8 mouse cellular contexts compared by ENCODE assay signal in genomic region chr11:59839008-59839458, GRCm38 (mm10). TPM values are rescaled to one million over a fixed set of nuclear protein-coding genes. Genes with fewer than 3 reads are reported as not detected.
A peak's percentile ranks its signal among the peaks of the same experiment; 100 is the strongest.
DNase-seq lines count a peak whose midpoint lies in the region; ATAC-seq lines count a peak whose summit lies in the region.

TSS of gene Nt5m (plus strand) at chr11:59839447.

- peak within 1 kb of the TSS; percentile 64 for H3K4me2 ChIP-seq in embryonic facial prominence, embryonic 11.5 days (ENCODE audit: low read depth, low read length)
- peak within 1 kb of the TSS; percentile 71 for H3K4me2 ChIP-seq in midbrain, embryonic 12.5 days (replicated peaks)

- peak within 1 kb of the TSS; percentile 92 for H3K27ac ChIP-seq in embryonic facial prominence, embryonic 11.5 days (replicated peaks; ENCODE audit: low read depth, low read length)
- H3K27ac ChIP-seq in limb, embryonic 10.5 days: peak within 1 kb of the TSS; percentile 98
- peak within 1 kb of the TSS; percentile 92 for H3K27ac ChIP-seq in midbrain, embryonic 12.5 days (replicated peaks)

- peak within 1 kb of the TSS; percentile 93 for H3K9ac ChIP-seq in embryonic facial prominence, embryonic 11.5 days (replicated peaks; ENCODE audit: low read length)
- peak within 1 kb of the TSS; percentile 75 for H3K9ac ChIP-seq in midbrain, embryonic 12.5 days (replicated peaks)

- ATAC-seq in embryonic facial prominence, embryonic 11.5 days (replicated peaks; ENCODE audit: insufficient number of reproducible peaks, low FRiP score, low TSS enrichment, low read depth): peak; percentile 94
- ATAC-seq in midbrain, embryonic 12.5 days (ENCODE audit: low FRiP score, low read depth): peak; percentile 96

- DNase-seq in 3134 (ENCODE audit: extremely low read depth, insufficient read length, low spot score): peak; percentile 89
- DNase-seq in adrenal gland, postnatal 25 days: peak; percentile 94
- DNase-seq in embryonic facial prominence, embryonic 11.5 days (ENCODE audit: low spot score): peak; percentile 96
- peak; percentile 100 for DNase-seq in heart, adult 11 months
- DNase-seq in kidney, adult 18-20 months: peak; percentile 94
- peak; percentile 96 for DNase-seq in limb, embryonic 10.5 days (ENCODE audit: low spot score)
- DNase-seq in skeletal muscle tissue, adult 2 months (ENCODE audit: low read depth, low spot score): peak; percentile 95

- no peaks in the 10 kb centered on the region for H3K27me3 ChIP-seq in embryonic facial prominence, embryonic 11.5 days (ENCODE audit: control insufficient read depth, insufficient read depth, low read length)
- no peaks in the 10 kb centered on the region for H3K27me3 ChIP-seq in limb, embryonic 10.5 days (ENCODE audit: low read depth, poor library complexity, severe bottlenecking)
- no peaks in the 10 kb centered on the region for H3K27me3 ChIP-seq in midbrain, embryonic 12.5 days

- H3K4me3 ChIP-seq in embryonic facial prominence, embryonic 11.5 days (ENCODE audit: low read depth, low read length): peak within 1 kb of the TSS; percentile 84
- H3K4me3 ChIP-seq in limb, embryonic 10.5 days: peak within 1 kb of the TSS; percentile 98
- H3K4me3 ChIP-seq in midbrain, embryonic 12.5 days: peak within 1 kb of the TSS; percentile 72

- no peaks in the 10 kb centered on the region for H3K9me3 ChIP-seq in embryonic facial prominence, embryonic 11.5 days (replicated peaks; ENCODE audit: control insufficient read depth, low read length)
- H3K9me3 ChIP-seq in limb, embryonic 10.5 days (replicated peaks): no peaks in the 10 kb centered on the region
- no peaks in the 10 kb centered on the region for H3K9me3 ChIP-seq in midbrain, embryonic 12.5 days

- no peaks in the 10 kb centered on the region for H3K36me3 ChIP-seq in embryonic facial prominence, embryonic 11.5 days (replicated peaks; ENCODE audit: control insufficient read depth, insufficient read depth, low read depth, low read length)
- peaks cover 40% of the 10 kb centered on the region for H3K36me3 ChIP-seq in limb, embryonic 10.5 days
- peaks cover 25% of the 10 kb centered on the region for H3K36me3 ChIP-seq in midbrain, embryonic 12.5 days

- WGBS in embryonic facial prominence, embryonic 11.5 days: under 1% methylated on average over 24 of the region's 24 CpGs
- WGBS in limb, embryonic 10.5 days: under 1% methylated on average over 24 of the region's 24 CpGs
- WGBS in midbrain, embryonic 12.5 days: under 1% methylated on average over 24 of the region's 24 CpGs

- no peaks in the 10 kb centered on the region for H3K4me1 ChIP-seq in embryonic facial prominence, embryonic 11.5 days (ENCODE audit: control insufficient read depth, insufficient read depth, low read length)
- H3K4me1 ChIP-seq in limb, embryonic 10.5 days: peaks cover 33% of the 10 kb centered on the region
- peaks cover 16% of the 10 kb centered on the region for H3K4me1 ChIP-seq in midbrain, embryonic 12.5 days

RNA-seq across cellular contexts. Expression of gene Nt5m, which starts in this region (rescaled TPM):
- total RNA-seq in adrenal gland, postnatal 25 days (2021): 26.7 and 30.1 TPM in 2 replicates
- polyA plus RNA-seq in embryonic facial prominence, embryonic 11.5 days (2014; fragmentation: Nextera tagmentation; extraction: Ambion mirVana): 37.1 and 41.0 TPM in 2 replicates
- 34.8 and 41.8 TPM in 2 replicates for polyA plus RNA-seq in limb, embryonic 10.5 days (2016; fragmentation: Nextera tagmentation; extraction: Ambion mirVana)
- 43.0 and 47.6 TPM in 2 replicates for polyA plus RNA-seq in midbrain, embryonic 12.5 days (2016; fragmentation: Nextera tagmentation; extraction: Ambion mirVana)

Comparison
In these comparisons a context has a peak if more than half of its experiments do, and no peak if none do; other contexts are left out.
1. Peak in every context shown above with its lines: DNase-seq, ATAC-seq, H3K4me3 ChIP-seq and H3K27ac ChIP-seq.